Mouse (Mus musculus): ENCODE measurements around the gene Ifit2. TPM values are rescaled to one million over a fixed set of nuclear protein-coding genes. Genes with fewer than 3 reads are reported as not detected.

Gene Ifit2
- polyA plus RNA-seq, 1 experiment from 2014 or later = 8.9 TPM

- DNase-seq (ENCODE audit: low spot score) = no peak
These were observed 24.1 kb upstream of the Ifit2 start for GRCm38 (mm10) chr19:34526321-34526923.

GRCm38 (mm10) chr19:34526941-34527682 is 23.4 kb upstream of the Ifit2 start, which contains the start of gene Lipa:
Gene Lipa (minus strand): TSS chr19:34527474.
- no peaks in the 10 kb centered on the region for H3K9me3 ChIP-seq (ENCODE audit: control insufficient read depth, low read length)
- under 1% methylated on average over 29 of the region's 29 CpGs for WGBS
- H3K27me3 ChIP-seq (replicated peaks; ENCODE audit: control insufficient read depth, insufficient read depth, low read length) = no peaks in the 10 kb centered on the region
- ATAC-seq (replicated peaks; ENCODE audit: low FRiP score, low TSS enrichment, low read depth) = peak; percentile 100
- H3K36me3 ChIP-seq (ENCODE audit: control insufficient read depth, insufficient read depth, low read length) = no peaks in the 10 kb centered on the region
- H3K4me3 ChIP-seq (ENCODE audit: low read depth, low read length) = peak within 1 kb of the TSS; percentile 80
- peak; percentile 93 for DNase-seq (ENCODE audit: low spot score)
- H3K4me2 ChIP-seq (ENCODE audit: low read length) = peak within 1 kb of the TSS; percentile 85
- H3K27ac ChIP-seq (ENCODE audit: low read depth) = peak within 1 kb of the TSS; percentile 40; the same call in 1 of the 2 replicates
- H3K9ac ChIP-seq (ENCODE audit: low read length) = peak within 1 kb of the TSS; percentile 67
- peaks cover 13% of the 10 kb centered on the region for H3K4me1 ChIP-seq (replicated peaks; ENCODE audit: control insufficient read depth, insufficient read depth, low read length)

More at GRCm38 (mm10) chr19:34526321-34526923, 24.1 kb upstream of the Ifit2 start:
- H3K27me3 ChIP-seq (replicated peaks; ENCODE audit: control insufficient read depth, insufficient read depth, low read length) = no peaks in the 10 kb centered on the region
- peaks cover 5% of the 10 kb centered on the region for H3K36me3 ChIP-seq (ENCODE audit: control insufficient read depth, insufficient read depth, low read length)
- H3K9me3 ChIP-seq (ENCODE audit: control insufficient read depth, low read length) = no peaks in the 10 kb centered on the region
- H3K4me1 ChIP-seq (replicated peaks; ENCODE audit: control insufficient read depth, insufficient read depth, low read length) = peaks cover 13% of the 10 kb centered on the region
- 12% methylated on average over 11 of the region's 11 CpGs for WGBS
- H3K4me3 ChIP-seq (ENCODE audit: low read depth, low read length) = peak overlapping the region; percentile 80
- H3K9ac ChIP-seq (ENCODE audit: low read length) = peak overlapping the region; percentile 67
- peak overlapping the region; percentile 40; the same call in 1 of the 2 replicates for H3K27ac ChIP-seq (ENCODE audit: low read depth)
- ATAC-seq (replicated peaks; ENCODE audit: low FRiP score, low TSS enrichment, low read depth) = 0 out of 2 replicates have a peak, but pooled peaks have one; percentile 25
- peak overlapping the region; percentile 85 for H3K4me2 ChIP-seq (ENCODE audit: low read length)

- Histone ChIP-seq H3K27ac (ENCODE audit: low read depth) (no peak overlapping the region), H3K4me1 (replicated peaks; ENCODE audit: control insufficient read depth, insufficient read depth, low read length) (no peaks in the 10 kb centered on the region), H3K4me2 (ENCODE audit: low read length) (no peak overlapping the region), H3K4me3 (ENCODE audit: low read depth, low read length) (no peak overlapping the region), H3K27me3 (replicated peaks; ENCODE audit: control insufficient read depth, insufficient read depth, low read length) (no peaks in the 10 kb centered on the region), H3K9ac (ENCODE audit: low read length) (no peak overlapping the region), H3K36me3 (ENCODE audit: control insufficient read depth, insufficient read depth, low read length) (no peaks in the 10 kb centered on the region), H3K9me3 (ENCODE audit: control insufficient read depth, low read length) (no peaks in the 10 kb centered on the region)
- 92% methylated on average over 4 of the region's 4 CpGs for WGBS
- DNase-seq (ENCODE audit: low spot score) (no peak), ATAC-seq (replicated peaks; ENCODE audit: low FRiP score, low TSS enrichment, low read depth) (no peak)
These were observed 18.3 kb upstream of the Ifit2 start for GRCm38 (mm10) chr19:34532061-34532751.

- H3K9me3 ChIP-seq (ENCODE audit: control insufficient read depth, low read length) = no peaks in the 10 kb centered on the region
- DNase-seq (ENCODE audit: low spot score) (no peak), ATAC-seq (replicated peaks; ENCODE audit: low FRiP score, low TSS enrichment, low read depth) (no peak)
- no peaks in the 10 kb centered on the region for H3K36me3 ChIP-seq (ENCODE audit: control insufficient read depth, insufficient read depth, low read length)
- no peak overlapping the region for H3K27ac ChIP-seq (ENCODE audit: low read depth)
- whole genome bisulfite sequencing = 73% methylated on average over 1 of the region's 1 CpGs
- no peak overlapping the region for H3K4me2 ChIP-seq (ENCODE audit: low read length)
- no peak overlapping the region for H3K4me3 ChIP-seq (ENCODE audit: low read depth, low read length)
- no peak overlapping the region for H3K9ac ChIP-seq (ENCODE audit: low read length)
- H3K4me1 ChIP-seq (replicated peaks; ENCODE audit: control insufficient read depth, insufficient read depth, low read length) = no peaks in the 10 kb centered on the region
- no peaks in the 10 kb centered on the region for H3K27me3 ChIP-seq (replicated peaks; ENCODE audit: control insufficient read depth, insufficient read depth, low read length)
These were observed 11.1 kb upstream of the Ifit2 start for GRCm38 (mm10) chr19:34539422-34539821.

GRCm38 (mm10) chr19:34546211-34546610 is 4.3 kb upstream of the Ifit2 start:
- no peaks in the 10 kb centered on the region for H3K9me3 ChIP-seq (ENCODE audit: control insufficient read depth, low read length)
- no peak overlapping the region for H3K9ac ChIP-seq (ENCODE audit: low read length)
- no peak for ATAC-seq (replicated peaks; ENCODE audit: low FRiP score, low TSS enrichment, low read depth)
- H3K4me1 ChIP-seq (replicated peaks; ENCODE audit: control insufficient read depth, insufficient read depth, low read length) = no peaks in the 10 kb centered on the region
- H3K36me3 ChIP-seq (ENCODE audit: control insufficient read depth, insufficient read depth, low read length) = no peaks in the 10 kb centered on the region
- 91% methylated on average over 4 of the region's 4 CpGs for WGBS
- no peak overlapping the region for H3K27ac ChIP-seq (ENCODE audit: low read depth)
- DNase-seq (ENCODE audit: low spot score) = no peak
- H3K4me2 ChIP-seq (ENCODE audit: low read length) = no peak overlapping the region
- H3K4me3 ChIP-seq (ENCODE audit: low read depth, low read length) = no peak overlapping the region
- no peaks in the 10 kb centered on the region for H3K27me3 ChIP-seq (replicated peaks; ENCODE audit: control insufficient read depth, insufficient read depth, low read length)

- DNase-seq (ENCODE audit: low spot score) (peak; percentile 84), ATAC-seq (replicated peaks; ENCODE audit: low FRiP score, low TSS enrichment, low read depth) (no peak)
- Histone ChIP-seq H3K4me2 (ENCODE audit: low read length) (no peak overlapping the region), H3K9ac (ENCODE audit: low read length) (no peak overlapping the region), H3K27ac (ENCODE audit: low read depth) (no peak overlapping the region), H3K9me3 (ENCODE audit: control insufficient read depth, low read length) (no peaks in the 10 kb centered on the region), H3K36me3 (ENCODE audit: control insufficient read depth, insufficient read depth, low read length) (no peaks in the 10 kb centered on the region), H3K4me1 (replicated peaks; ENCODE audit: control insufficient read depth, insufficient read depth, low read length) (peaks cover 6% of the 10 kb centered on the region), H3K4me3 (ENCODE audit: low read depth, low read length) (no peak overlapping the region), H3K27me3 (replicated peaks; ENCODE audit: control insufficient read depth, insufficient read depth, low read length) (no peaks in the 10 kb centered on the region)
- 40% methylated on average over 7 of the region's 7 CpGs for WGBS
These were observed 2.5 kb upstream of the Ifit2 start for GRCm38 (mm10) chr19:34547976-34548375.

- peak overlapping the region; percentile 45 for H3K4me3 ChIP-seq (ENCODE audit: low read depth, low read length)
- DNase-seq (ENCODE audit: low spot score) = no peak
- no peaks in the 10 kb centered on the region for H3K36me3 ChIP-seq (ENCODE audit: control insufficient read depth, insufficient read depth, low read length)
- H3K27me3 ChIP-seq (replicated peaks; ENCODE audit: control insufficient read depth, insufficient read depth, low read length) = no peaks in the 10 kb centered on the region
- no peaks in the 10 kb centered on the region; the same call in 1 of the 2 replicates for H3K9me3 ChIP-seq (ENCODE audit: control insufficient read depth, low read length)
- peak overlapping the region; percentile 60 for H3K4me2 ChIP-seq (ENCODE audit: low read length)
- H3K9ac ChIP-seq (ENCODE audit: low read length) = peak overlapping the region; percentile 39; the same call in 1 of the 2 replicates
- H3K4me1 ChIP-seq (replicated peaks; ENCODE audit: control insufficient read depth, insufficient read depth, low read length) = peaks cover 14% of the 10 kb centered on the region
- peak; percentile 24; the same call in 1 of the 2 replicates for ATAC-seq (replicated peaks; ENCODE audit: low FRiP score, low TSS enrichment, low read depth)
- WGBS = 29% methylated on average over 4 of the region's 4 CpGs
- peak overlapping the region; percentile 71; the same call in 1 of the 2 replicates for H3K27ac ChIP-seq (ENCODE audit: low read depth)
These were observed 325 bp upstream of the Ifit2 start for GRCm38 (mm10) chr19:34550205-34550533.

GRCm38 (mm10) chr19:34551981-34552380 is 1.5 kb downstream of the Ifit2 start:
- Histone ChIP-seq H3K4me1 (replicated peaks; ENCODE audit: control insufficient read depth, insufficient read depth, low read length) (peaks cover 17% of the 10 kb centered on the region), H3K9ac (ENCODE audit: low read length) (no peak overlapping the region), H3K9me3 (ENCODE audit: control insufficient read depth, low read length) (no peaks in the 10 kb centered on the region; the same call in 1 of the 2 replicates), H3K4me2 (ENCODE audit: low read length) (peak overlapping the region; percentile 34), H3K27me3 (replicated peaks; ENCODE audit: control insufficient read depth, insufficient read depth, low read length) (no peaks in the 10 kb centered on the region), H3K27ac (ENCODE audit: low read depth) (peak overlapping the region; percentile 30; the same call in 1 of the 2 replicates), H3K36me3 (ENCODE audit: control insufficient read depth, insufficient read depth, low read length) (no peaks in the 10 kb centered on the region), H3K4me3 (ENCODE audit: low read depth, low read length) (peak overlapping the region; percentile 12; the same call in 1 of the 2 replicates)
- 29% methylated on average over 5 of the region's 5 CpGs for WGBS
- ATAC-seq (replicated peaks; ENCODE audit: low FRiP score, low TSS enrichment, low read depth) (no peak), DNase-seq (ENCODE audit: low spot score) (no peak)

Data from intestine, embryonic 14.5 days (tissue).